Mouse (Mus musculus) hindbrain, postnatal 0 days (tissue): Measurements from ENCODE around the gene Mccc1. TPM values are rescaled to one million over a fixed set of nuclear protein-coding genes. Genes with fewer than 3 reads are reported as not detected.

ENCODE experiments used
- ATAC-seq: fragments of 200-750 bp; cut with Nextera tagmentation; 2 replicates; pipeline ENCODE4 v1.8.0; 2017; ENCODE audit warnings: mild to moderate bottlenecking, moderate TSS enrichment, moderate library complexity
- DNase-seq: peaks from one replicate; pipeline ENCODE4 v3.0.0-alpha.2; 2015; ENCODE audit warnings: low spot score
- H3K27ac ChIP-seq: fragments of 300-500 bp; sonication (generic); 2 replicates; pipeline ENCODE4 v1.5.1; 2014; ENCODE audit warnings: mild to moderate bottlenecking
- H3K27me3 ChIP-seq: fragments of 300-500 bp; sonication (generic); 2 replicates; pipeline ENCODE4 v1.6.1; 2014; ENCODE audit warnings: low read length, mixed read lengths; ENCODE audit not compliant: insufficient read depth
- H3K36me3 ChIP-seq: fragments of 300-500 bp; sonication (generic); 2 replicates; pipeline ENCODE4 v1.6.1; 2014; ENCODE audit warnings: low read length, mixed read lengths; ENCODE audit not compliant: insufficient read depth
- H3K4me1 ChIP-seq: fragments of 300-500 bp; sonication (generic); 2 replicates; pipeline ENCODE4 v1.6.1; 2014; ENCODE audit warnings: antibody characterized with exemption, low read length, mixed read lengths; ENCODE audit not compliant: insufficient read depth
- H3K4me2 ChIP-seq: fragments of 300-500 bp; sonication (generic); 2 replicates; pipeline ENCODE4 v1.6.1; 2014; ENCODE audit warnings: low read depth, mild to moderate bottlenecking, low read length, moderate library complexity, mixed read lengths
- H3K4me3 ChIP-seq: fragments of 300-500 bp; sonication (generic); 2 replicates; pipeline ENCODE4 v1.5.1; 2014; ENCODE audit warnings: low read length
- H3K9ac ChIP-seq: fragments of 300-500 bp; sonication (generic); replicated peaks from 2 replicates; pipeline ENCODE4 v1.6.1; 2014; ENCODE audit warnings: mild to moderate bottlenecking, low read length, moderate library complexity, mixed read lengths
- H3K9me3 ChIP-seq: fragments of 300-500 bp; sonication (generic); 2 replicates; pipeline ENCODE4 v1.6.1; 2016; ENCODE audit warnings: low read length, mixed read lengths
- CTCF ChIP-seq: IDR thresholded peaks from 2 replicates; pipeline ENCODE4 v1.5.1; 2016; ENCODE audit warnings: antibody characterized with exemption, control low read depth, low read depth
- WGBS: fragments of 180-500 bp; shearing (Covaris S2); extraction: QIAGEN DNeasy Blood & Tissue Kit; methylation state at CpG from one replicate; pipeline ENCODE4 v1.1.7; 2014; 5-methylcytosine and 5-hydroxymethylcytosine counted together
- polyA plus RNA-seq: library from polyadenylated mRNA; unstranded; fragments of >200 nt; fragmentation: Nextera tagmentation; extraction: Ambion mirVana; gene quantifications from 2 replicates; pipeline ENCODE4 v1.2.1, GENCODE M21; 2015
- total RNA-seq: library from RNA; depleted of rRNA; stranded (reverse); fragments of >200 nt; gene quantifications from 2 replicates; pipeline ENCODE4 v1.2.3, GENCODE M21; 2014

Gene Mccc1
- total and polyA plus RNA-seq, 2 experiments from 2014 or later: 6.0 to 22.3 TPM

- no peak for TF ChIP-seq CTCF
- Histone ChIP-seq H3K36me3 (peaks cover 40% of the 10 kb centered on the region), H3K4me3 (no peak overlapping the region), H3K9ac (no peak overlapping the region), H3K27me3 (no peaks in the 10 kb centered on the region), H3K4me2 (no peak overlapping the region), H3K9me3 (no peaks in the 10 kb centered on the region), H3K4me1 (no peaks in the 10 kb centered on the region), H3K27ac (no peak overlapping the region)
- ATAC-seq (no peak), DNase-seq (no peak)
- WGBS: 94% methylated on average over 6 of the region's 6 CpGs
These were observed 12.4 kb downstream of the Mccc1 start for GRCm38 (mm10) chr3:35988031-35988430.

GRCm38 (mm10) chr3:35986266-35986665 lies 14.2 kb downstream of the Mccc1 start:
- no peak for ATAC-seq
- Histone ChIP-seq H3K4me3 (no peak overlapping the region), H3K27me3 (no peaks in the 10 kb centered on the region), H3K36me3 (peaks cover 48% of the 10 kb centered on the region), H3K4me1 (no peaks in the 10 kb centered on the region), H3K27ac (no peak overlapping the region), H3K9ac (no peak overlapping the region), H3K9me3 (no peaks in the 10 kb centered on the region), H3K4me2 (no peak overlapping the region)
- no peak for TF ChIP-seq CTCF
- DNase-seq: no peak
- WGBS: 92% methylated on average over 6 of the region's 6 CpGs

- WGBS: 72% methylated on average over 7 of the region's 7 CpGs
- 0 out of 2 replicates have a peak, but pooled peaks have one; percentile 61 for ATAC-seq
- peaks cover 32% of the 10 kb centered on the region for H3K36me3 ChIP-seq
These were observed 26.9 kb downstream of the Mccc1 start for GRCm38 (mm10) chr3:35973551-35973950.

GRCm38 (mm10) chr3:35972985-35973384 lies 27.5 kb downstream of the Mccc1 start:
- 79% methylated on average over 4 of the region's 4 CpGs for WGBS
- H3K27me3 ChIP-seq: no peaks in the 10 kb centered on the region
- ATAC-seq (peak; percentile 83), DNase-seq (peak; percentile 59)
- H3K36me3 ChIP-seq: peaks cover 32% of the 10 kb centered on the region
- no peaks in the 10 kb centered on the region for H3K4me1 ChIP-seq
- H3K9me3 ChIP-seq: no peaks in the 10 kb centered on the region
- peak; percentile 78 for TF ChIP-seq CTCF
- H3K4me2 ChIP-seq: no peak overlapping the region
- no peak overlapping the region for H3K4me3 ChIP-seq
- H3K9ac ChIP-seq: no peak overlapping the region
- no peak overlapping the region for H3K27ac ChIP-seq

More at GRCm38 (mm10) chr3:35973551-35973950, 26.9 kb downstream of the Mccc1 start:
- Histone ChIP-seq H3K4me1 (no peaks in the 10 kb centered on the region), H3K27ac (no peak overlapping the region), H3K9me3 (no peaks in the 10 kb centered on the region), H3K27me3 (no peaks in the 10 kb centered on the region), H3K4me3 (no peak overlapping the region), H3K4me2 (no peak overlapping the region), H3K9ac (no peak overlapping the region)
- peak; percentile 62 for DNase-seq
- peak; percentile 72 for TF ChIP-seq CTCF

- Histone ChIP-seq H3K4me1 (no peaks in the 10 kb centered on the region), H3K4me2 (no peak overlapping the region), H3K36me3 (peaks cover 35% of the 10 kb centered on the region), H3K27ac (no peak overlapping the region), H3K4me3 (no peak overlapping the region), H3K9ac (no peak overlapping the region), H3K27me3 (no peaks in the 10 kb centered on the region), H3K9me3 (no peaks in the 10 kb centered on the region)
- 93% methylated on average over 12 of the region's 12 CpGs for WGBS
- no peak for TF ChIP-seq CTCF
- ATAC-seq (no peak), DNase-seq (no peak)
These were observed 29.3 kb downstream of the Mccc1 start for GRCm38 (mm10) chr3:35971149-35971548.

- H3K27ac ChIP-seq: no peak overlapping the region
- H3K27me3 ChIP-seq: no peaks in the 10 kb centered on the region
- ATAC-seq (no peak), DNase-seq (no peak)
- no peaks in the 10 kb centered on the region for H3K4me1 ChIP-seq
- no peak for TF ChIP-seq CTCF
- H3K4me2 ChIP-seq: no peak overlapping the region
- WGBS: 80% methylated on average over 4 of the region's 4 CpGs
- H3K36me3 ChIP-seq: peaks cover 32% of the 10 kb centered on the region
- no peak overlapping the region for H3K9ac ChIP-seq
- no peak overlapping the region for H3K4me3 ChIP-seq
- H3K9me3 ChIP-seq: no peaks in the 10 kb centered on the region
These were observed 30.0 kb downstream of the Mccc1 start for GRCm38 (mm10) chr3:35970441-35970840.

- TF ChIP-seq CTCF: no peak
- Histone ChIP-seq H3K4me2 (no peak overlapping the region), H3K36me3 (peaks cover 24% of the 10 kb centered on the region), H3K9me3 (no peaks in the 10 kb centered on the region), H3K4me1 (no peaks in the 10 kb centered on the region), H3K27ac (no peak overlapping the region), H3K4me3 (no peak overlapping the region), H3K27me3 (no peaks in the 10 kb centered on the region), H3K9ac (no peak overlapping the region)
- 93% methylated on average over 8 of the region's 8 CpGs for WGBS
- ATAC-seq (no peak), DNase-seq (no peak)
These were observed 33.0 kb downstream of the Mccc1 start for GRCm38 (mm10) chr3:35967366-35967921.
